Mouse (Mus musculus) limb, embryonic 12.5 days (tissue): ENCODE data around the gene Tmem208. TPM values are rescaled to one million over a fixed set of nuclear protein-coding genes. Genes with fewer than 3 reads are reported as not detected.

Experiments
- ATAC-seq: fragments of 200-750 bp; cut with Nextera tagmentation; 2 replicates; pipeline ENCODE4 v1.8.0; 2017; ENCODE audit warnings: low read depth, moderate TSS enrichment; ENCODE audit not compliant: insufficient number of reproducible peaks, insufficient read depth, low FRiP score, low TSS enrichment
- H3K27ac ChIP-seq: fragments of 300-500 bp; sonication (generic); 2 replicates; pipeline ENCODE4 v1.5.1; 2016; ENCODE audit warnings: mild to moderate bottlenecking, moderate library complexity
- H3K27me3 ChIP-seq: fragments of 300-500 bp; sonication (generic); 2 replicates; pipeline ENCODE4 v1.6.1; 2016; ENCODE audit warnings: mild to moderate bottlenecking, moderate library complexity
- H3K36me3 ChIP-seq: fragments of 300-500 bp; sonication (generic); 2 replicates; pipeline ENCODE4 v1.6.1; 2016; ENCODE audit warnings: mild to moderate bottlenecking, moderate library complexity
- H3K4me1 ChIP-seq: fragments of 300-500 bp; sonication (generic); replicated peaks from 2 replicates; pipeline ENCODE4 v1.6.1; 2016
- H3K4me2 ChIP-seq: fragments of 300-500 bp; sonication (generic); 2 replicates; pipeline ENCODE4 v1.6.1; 2016; ENCODE audit warnings: mild to moderate bottlenecking, moderate library complexity
- H3K4me3 ChIP-seq: fragments of 300-500 bp; sonication (generic); replicated peaks from 2 replicates; pipeline ENCODE4 v1.5.1; 2016; ENCODE audit warnings: mild to moderate bottlenecking
- H3K9ac ChIP-seq: fragments of 300-500 bp; sonication (generic); replicated peaks from 2 replicates; pipeline ENCODE4 v1.6.1; 2016; ENCODE audit warnings: mild to moderate bottlenecking, moderate library complexity
- H3K9me3 ChIP-seq: fragments of 300-500 bp; sonication (generic); 2 replicates; pipeline ENCODE4 v1.6.1; 2016; ENCODE audit warnings: mild to moderate bottlenecking, moderate library complexity
- WGBS: fragments of 180-500 bp; shearing (Covaris S2); methylation state at CpG from one replicate; pipeline ENCODE4 v1.1.7; 2016; 5-methylcytosine and 5-hydroxymethylcytosine counted together
- polyA plus RNA-seq: library from polyadenylated mRNA; unstranded; fragments of >200 nt; fragmentation: Nextera tagmentation; extraction: Ambion mirVana; gene quantifications from 2 replicates; pipeline ENCODE4 v1.2.1, GENCODE M21; 2016

Gene Tmem208
- polyA plus RNA-seq, 1 experiment from 2014 or later: 95.6 TPM

DNA sequence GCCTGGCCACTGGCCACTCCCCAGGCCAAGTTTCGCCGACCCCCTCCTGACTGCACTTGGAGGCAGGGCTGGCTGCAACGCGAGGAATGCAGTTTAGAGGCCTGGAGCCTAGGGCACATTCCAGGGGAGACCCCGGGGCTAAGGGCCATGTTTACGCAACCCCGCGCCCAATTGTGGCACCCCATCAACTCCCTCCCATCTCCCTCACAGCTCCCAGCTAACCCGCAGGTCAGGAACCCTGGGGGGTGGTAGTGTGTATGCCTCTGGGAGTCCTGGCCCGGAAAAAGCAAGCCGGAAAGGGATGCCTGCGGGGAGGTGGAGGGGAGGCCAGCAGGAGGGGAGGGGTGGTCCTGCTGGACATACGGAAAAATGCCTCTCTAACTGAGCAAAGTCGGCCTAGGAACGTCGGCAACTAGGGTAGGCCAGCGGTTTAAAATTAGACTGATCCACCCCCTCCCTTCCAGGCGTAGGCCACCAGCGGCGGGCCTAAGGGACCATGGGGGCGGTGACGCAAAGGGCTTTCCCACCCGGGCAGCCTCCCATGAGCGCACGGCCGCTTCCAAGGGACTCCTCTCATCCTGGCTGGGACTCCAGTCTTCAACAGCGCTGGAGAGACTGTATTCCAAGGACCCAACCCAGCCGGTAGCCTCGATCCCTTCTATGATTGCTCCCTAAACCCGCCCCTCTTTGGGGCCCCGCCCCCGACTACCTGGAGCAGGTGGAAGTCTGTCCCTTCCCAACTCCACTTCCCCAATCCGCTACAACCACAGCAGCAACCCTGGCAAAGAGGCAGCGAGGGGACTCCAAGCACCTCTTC, 20.7 kb downstream of the Tmem208 start:
- Histone ChIP-seq H3K9me3 (no peaks in the 10 kb centered on the region), H3K9ac (peak overlapping the region; percentile 70), H3K4me2 (peak overlapping the region; percentile 94), H3K4me3 (peak overlapping the region; percentile 75), H3K27ac (peak overlapping the region; percentile 90), H3K36me3 (no peaks in the 10 kb centered on the region), H3K27me3 (no peaks in the 10 kb centered on the region; the same call in 1 of the 2 replicates), H3K4me1 (peaks cover 32% of the 10 kb centered on the region)
- WGBS: under 1% methylated on average over 34 of the region's 34 CpGs
- 0 out of 2 replicates have a peak, but pooled peaks have one; percentile 8 for ATAC-seq

DNA sequence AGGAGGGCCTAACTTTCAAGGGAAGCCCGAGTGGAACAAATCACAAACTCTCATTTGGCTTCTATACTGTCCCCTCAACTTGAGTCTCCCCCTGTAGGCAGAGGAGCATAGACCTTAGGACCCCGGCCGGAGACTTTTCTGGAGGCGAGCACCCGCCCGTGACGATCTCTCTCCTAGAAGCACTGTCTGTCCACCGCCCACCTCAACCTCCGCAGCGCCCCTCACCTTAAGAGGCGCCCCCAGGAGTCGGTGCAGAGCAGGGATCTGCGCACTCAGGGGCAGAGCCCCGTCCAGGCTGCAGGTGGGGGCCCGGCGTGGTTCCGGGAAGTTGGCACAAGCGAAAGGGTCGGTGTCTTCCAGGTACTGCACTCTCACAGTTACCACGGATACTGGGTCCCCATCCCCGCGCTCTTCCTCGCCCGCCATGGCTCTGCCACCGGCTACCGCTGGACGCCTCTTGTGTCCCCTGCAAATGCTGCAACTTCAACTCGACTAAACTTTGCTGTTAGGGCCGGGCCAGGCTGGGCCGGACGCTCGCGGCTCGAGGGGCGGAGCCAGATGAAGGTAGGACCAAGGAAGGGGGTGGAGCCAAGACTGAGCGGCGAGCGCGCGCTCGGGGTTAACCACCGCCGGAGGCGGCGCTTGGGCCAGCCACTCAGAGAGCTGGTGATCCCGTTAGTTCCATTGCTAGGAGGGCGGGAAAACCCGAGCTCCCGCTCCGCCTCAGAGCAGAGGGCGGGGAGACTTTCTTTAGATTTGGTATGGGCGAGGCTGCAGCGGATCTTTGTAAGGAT, 21.5 kb downstream of the Tmem208 start, which contains the start of gene Fhod1:
Fhod1 (minus strand) TSS at position 526 of the 794 bp plus-strand sequence.
- under 1% methylated on average over 53 of the region's 53 CpGs for WGBS
- peak; percentile 87 for ATAC-seq
- Histone ChIP-seq H3K4me2 (peak within 1 kb of the TSS; percentile 94), H3K9me3 (no peaks in the 10 kb centered on the region), H3K4me1 (peaks cover 32% of the 10 kb centered on the region), H3K36me3 (no peaks in the 10 kb centered on the region), H3K27ac (peak within 1 kb of the TSS; percentile 90), H3K4me3 (peak within 1 kb of the TSS; percentile 75), H3K9ac (peak within 1 kb of the TSS; percentile 83), H3K27me3 (no peaks in the 10 kb centered on the region; the same call in 1 of the 2 replicates)

DNA sequence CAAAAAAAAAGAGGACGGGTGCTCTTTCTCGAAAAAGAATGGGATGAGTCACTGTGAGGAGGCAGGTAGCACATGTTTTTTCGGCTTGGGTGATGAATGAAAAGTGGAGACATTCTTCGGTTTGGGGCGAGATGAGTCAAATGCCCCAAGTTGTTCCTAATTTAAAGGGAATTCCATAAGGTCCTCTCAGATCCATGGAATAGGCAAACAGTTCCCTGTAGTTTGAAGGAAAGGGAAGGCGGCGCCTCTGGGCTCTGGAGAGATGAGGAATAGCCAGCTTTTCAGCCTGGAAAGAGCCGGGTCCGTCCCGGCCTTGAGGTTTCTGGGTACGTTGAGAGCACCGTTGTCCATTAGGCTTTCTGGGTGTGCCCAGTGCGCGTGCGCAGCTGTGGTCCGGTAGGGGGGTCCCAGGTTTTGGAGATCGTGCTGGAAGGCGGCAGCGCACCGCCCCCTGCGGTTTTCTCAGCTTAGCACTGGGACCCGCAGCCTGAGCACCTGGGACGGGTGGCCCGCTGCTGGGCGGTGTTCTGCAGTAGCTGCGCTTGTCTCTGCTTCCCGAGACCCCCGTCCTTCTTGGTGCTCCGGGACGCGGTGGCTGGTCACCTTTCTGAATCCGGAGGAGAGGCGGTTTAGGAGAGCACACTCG, 22.4 kb downstream of the Tmem208 start, which contains the start of gene Slc9a5:
Slc9a5 (plus strand) TSS at position 394 of the 646 bp plus-strand sequence.
- peaks cover 34% of the 10 kb centered on the region for H3K4me1 ChIP-seq

DNA sequence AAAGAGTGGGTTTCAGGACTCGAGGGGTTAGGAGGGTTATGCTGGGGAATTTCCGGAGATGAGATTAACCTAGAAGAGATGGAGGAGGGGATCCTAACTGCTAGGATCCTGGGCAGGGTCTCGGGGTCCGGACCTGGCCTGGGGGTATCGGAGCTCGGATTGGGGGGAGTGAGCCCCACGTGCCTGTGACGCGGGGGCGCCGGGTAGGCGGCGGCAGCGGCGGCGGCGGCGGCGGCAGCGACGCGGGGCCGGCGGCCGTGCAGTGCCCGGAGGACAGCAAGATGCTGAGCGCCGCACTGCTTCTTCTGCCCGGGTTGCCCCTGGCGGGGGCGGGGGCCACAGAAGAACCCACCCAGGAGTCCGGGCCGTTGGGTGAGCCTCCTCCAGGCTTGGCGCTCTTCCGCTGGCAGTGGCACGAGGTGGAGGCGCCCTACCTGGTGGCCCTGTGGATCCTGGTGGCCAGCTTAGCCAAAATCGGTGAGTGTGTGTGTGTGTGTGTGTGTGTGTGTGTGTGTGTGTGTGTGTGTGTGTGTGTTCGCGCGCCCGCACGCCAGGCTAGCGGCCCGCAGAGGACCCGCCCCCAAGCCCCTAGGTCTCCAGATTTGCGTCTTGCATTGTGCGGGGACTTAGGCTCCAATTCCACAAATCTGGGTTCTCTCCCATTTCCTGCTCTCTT, 23.1 kb downstream of the Tmem208 start:
- Histone ChIP-seq H3K36me3 (0 out of 2 replicates have a peak, but pooled peaks cover 7% of the 10 kb centered on the region), H3K4me3 (peak overlapping the region; percentile 75), H3K4me2 (peak overlapping the region; percentile 94), H3K27ac (peak overlapping the region; percentile 90), H3K4me1 (peaks cover 40% of the 10 kb centered on the region), H3K9ac (peak overlapping the region; percentile 83), H3K9me3 (no peaks in the 10 kb centered on the region), H3K27me3 (no peaks in the 10 kb centered on the region; the same call in 1 of the 2 replicates)
- WGBS: under 1% methylated on average over 30 of the region's 48 CpGs
- ATAC-seq: 0 out of 2 replicates have a peak, but pooled peaks have one; percentile 4

More for the DNA sequence above, 22.4 kb downstream of the Tmem208 start, which contains the start of gene Slc9a5:
- peak within 1 kb of the TSS; percentile 90 for H3K27ac ChIP-seq
- 0 out of 2 replicates have a peak, but pooled peaks cover 2% of the 10 kb centered on the region for H3K36me3 ChIP-seq
- peak; percentile 5; the same call in 1 of the 2 replicates for ATAC-seq
- peak within 1 kb of the TSS; percentile 83 for H3K9ac ChIP-seq
- under 1% methylated on average over 34 of the region's 34 CpGs for WGBS
- H3K4me2 ChIP-seq: peak within 1 kb of the TSS; percentile 94
- no peaks in the 10 kb centered on the region; the same call in 1 of the 2 replicates for H3K27me3 ChIP-seq
- peak within 1 kb of the TSS; percentile 75 for H3K4me3 ChIP-seq
- no peaks in the 10 kb centered on the region for H3K9me3 ChIP-seq

DNA sequence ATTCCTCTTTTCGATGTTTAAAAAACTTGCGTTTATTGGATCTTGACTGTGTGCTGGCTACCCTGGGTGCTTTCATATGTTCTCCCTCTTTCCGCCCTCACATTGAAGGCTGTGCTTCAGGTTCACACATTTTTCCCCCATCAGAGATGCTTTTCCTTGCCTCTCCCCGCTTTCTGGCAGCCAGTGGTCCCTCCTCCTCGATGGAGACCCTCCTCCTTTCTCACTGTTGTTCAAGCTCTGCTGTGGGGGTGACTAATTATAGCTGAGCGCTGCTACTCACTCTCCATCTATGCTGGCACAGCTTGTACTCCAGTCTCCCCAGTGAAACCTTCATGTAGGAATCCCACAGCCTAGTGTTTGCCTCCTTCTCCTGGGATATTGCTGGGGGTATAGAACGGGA, 24.0 kb downstream of the Tmem208 start:
- H3K9me3 ChIP-seq: no peaks in the 10 kb centered on the region
- peak overlapping the region; percentile 94 for H3K4me2 ChIP-seq
- H3K9ac ChIP-seq: no peak overlapping the region; the same call in 1 of the 2 replicates
- no peak overlapping the region for H3K27ac ChIP-seq
- H3K27me3 ChIP-seq: no peaks in the 10 kb centered on the region; the same call in 1 of the 2 replicates
- H3K4me3 ChIP-seq: peak overlapping the region; percentile 75
- ATAC-seq: no peak
- 35% methylated on average over 7 of the region's 7 CpGs for WGBS
- H3K36me3 ChIP-seq: 0 out of 2 replicates have a peak, but pooled peaks cover 11% of the 10 kb centered on the region
- H3K4me1 ChIP-seq: peaks cover 45% of the 10 kb centered on the region

DNA sequence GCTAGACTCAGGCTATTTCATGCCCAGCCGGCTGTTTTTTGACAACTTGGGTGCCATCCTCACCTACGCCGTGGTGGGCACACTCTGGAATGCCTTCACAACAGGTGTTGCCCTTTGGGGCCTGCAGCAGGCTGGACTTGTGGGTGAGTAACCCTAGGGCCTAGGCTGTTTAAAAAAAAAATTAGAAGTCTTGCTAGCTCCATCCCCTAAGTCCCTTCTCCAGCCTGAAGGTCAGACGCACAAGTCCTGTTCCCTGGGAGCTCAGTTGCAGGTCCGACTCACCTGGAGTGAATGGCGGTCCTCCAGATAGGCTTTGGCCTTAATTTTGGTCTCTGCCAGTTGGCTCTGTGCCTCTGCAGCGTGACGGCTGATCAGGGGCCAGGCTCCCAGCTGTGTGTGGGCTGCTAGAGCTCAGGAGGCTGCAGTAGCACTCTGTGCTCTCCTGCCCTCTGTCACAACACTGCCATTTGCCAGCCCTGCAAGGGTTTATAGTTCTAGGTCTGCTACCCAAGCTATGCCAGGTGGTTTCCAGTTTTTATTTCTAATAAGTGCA, 27.5 kb downstream of the Tmem208 start:
- H3K9ac ChIP-seq: no peak overlapping the region
- H3K36me3 ChIP-seq: peaks cover 45% of the 10 kb centered on the region
- no peak overlapping the region for H3K27ac ChIP-seq
- no peaks in the 10 kb centered on the region; the same call in 1 of the 2 replicates for H3K27me3 ChIP-seq
- H3K4me2 ChIP-seq: no peak overlapping the region
- 83% methylated on average over 8 of the region's 8 CpGs for WGBS
- H3K4me3 ChIP-seq: no peak overlapping the region
- peaks cover 29% of the 10 kb centered on the region for H3K4me1 ChIP-seq
- ATAC-seq: no peak
- H3K9me3 ChIP-seq: no peaks in the 10 kb centered on the region

DNA sequence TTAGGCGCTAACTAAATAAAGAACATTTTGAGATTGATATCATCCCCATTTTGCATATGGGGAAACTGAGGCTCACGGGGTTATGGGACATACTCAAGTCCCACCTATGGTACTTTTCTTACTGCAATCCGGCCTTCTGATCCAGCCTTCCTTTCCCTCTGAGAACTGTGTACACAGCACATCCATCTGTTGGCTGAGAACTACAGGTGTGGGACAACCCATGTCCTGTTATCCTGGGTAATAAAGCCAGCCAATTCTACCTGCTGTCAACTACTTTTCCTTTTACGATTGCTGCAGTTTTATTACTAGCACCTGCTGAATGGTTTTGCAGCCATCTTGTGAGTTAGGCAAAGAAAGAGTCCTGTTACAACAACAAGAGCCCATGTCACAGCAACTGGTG, 28.4 kb downstream of the Tmem208 start:
- Histone ChIP-seq H3K4me3 (no peak overlapping the region), H3K27me3 (no peaks in the 10 kb centered on the region; the same call in 1 of the 2 replicates), H3K4me2 (no peak overlapping the region), H3K27ac (no peak overlapping the region), H3K9me3 (no peaks in the 10 kb centered on the region), H3K4me1 (peaks cover 29% of the 10 kb centered on the region), H3K36me3 (peaks cover 50% of the 10 kb centered on the region), H3K9ac (no peak overlapping the region)
- no peak for ATAC-seq
- WGBS: 67% methylated on average over 4 of the region's 4 CpGs

DNA sequence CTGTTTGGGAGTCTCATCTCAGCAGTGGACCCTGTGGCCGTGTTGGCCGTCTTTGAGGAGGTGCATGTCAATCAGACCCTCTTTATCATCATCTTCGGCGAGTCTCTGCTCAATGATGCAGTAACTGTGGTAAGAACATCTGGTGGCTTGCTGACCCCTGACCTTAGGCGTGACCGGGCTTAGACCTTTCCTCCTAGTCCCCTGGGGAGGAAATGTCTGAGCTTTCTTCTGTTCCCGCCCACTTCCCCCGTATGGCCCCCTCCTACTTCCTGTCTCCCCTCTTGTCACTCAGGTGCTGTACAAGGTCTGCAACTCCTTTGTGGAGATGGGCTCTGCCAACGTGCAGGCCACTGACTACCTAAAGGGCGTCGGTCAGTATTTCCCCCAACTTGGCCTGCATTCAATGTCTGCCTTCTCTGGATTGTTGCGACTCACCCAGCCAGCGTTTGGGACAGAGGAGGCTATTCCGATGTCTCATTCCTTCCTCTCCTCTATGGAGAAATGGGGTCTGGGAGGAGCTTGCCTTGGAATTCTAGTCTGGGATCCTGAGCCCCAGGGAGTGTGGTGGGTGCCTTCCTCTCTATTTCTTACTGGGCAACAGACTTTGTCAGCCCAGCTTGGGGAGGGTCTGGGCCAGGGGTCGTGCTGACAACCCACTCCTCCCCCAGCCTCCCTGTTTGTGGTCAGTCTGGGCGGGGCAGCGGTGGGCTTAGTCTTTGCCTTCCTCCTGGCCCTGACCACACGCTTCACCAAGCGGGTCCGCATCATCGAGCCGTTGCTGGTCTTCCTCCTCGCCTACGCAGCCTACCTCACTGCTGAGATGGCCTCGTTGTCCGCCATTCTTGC, 29.2 kb downstream of the Tmem208 start:
- 63% methylated on average over 26 of the region's 26 CpGs for WGBS
- H3K36me3 ChIP-seq: peaks cover 50% of the 10 kb centered on the region
- H3K4me2 ChIP-seq: no peak overlapping the region
- no peak for ATAC-seq
- peaks cover 21% of the 10 kb centered on the region for H3K4me1 ChIP-seq
- H3K4me3 ChIP-seq: no peak overlapping the region
- H3K27ac ChIP-seq: no peak overlapping the region
- H3K9me3 ChIP-seq: no peaks in the 10 kb centered on the region
- H3K9ac ChIP-seq: no peak overlapping the region
- H3K27me3 ChIP-seq: no peaks in the 10 kb centered on the region; the same call in 1 of the 2 replicates

DNA sequence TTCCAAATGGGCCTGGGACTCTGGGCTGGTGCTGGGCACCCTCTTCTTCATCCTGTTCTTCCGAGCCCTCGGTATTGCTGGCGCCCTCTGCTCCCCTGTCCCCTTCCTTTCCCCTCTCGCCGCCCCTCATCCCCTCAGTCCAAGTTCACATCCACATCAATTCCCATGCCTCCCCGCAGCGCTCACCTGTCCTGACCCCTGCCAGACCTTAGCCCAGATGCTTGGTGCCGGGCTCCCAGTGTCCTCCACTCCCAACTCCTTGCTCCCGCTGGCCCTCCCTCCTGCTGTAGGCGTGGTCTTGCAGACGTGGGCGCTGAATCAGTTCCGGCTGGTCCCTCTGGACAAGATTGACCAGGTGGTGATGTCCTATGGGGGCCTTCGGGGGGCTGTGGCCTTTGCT, 30.5 kb downstream of the Tmem208 start:
- Histone ChIP-seq H3K9me3 (no peaks in the 10 kb centered on the region), H3K4me1 (peaks cover 18% of the 10 kb centered on the region), H3K27me3 (no peaks in the 10 kb centered on the region), H3K4me3 (no peak overlapping the region), H3K4me2 (no peak overlapping the region), H3K9ac (no peak overlapping the region), H3K36me3 (peaks cover 50% of the 10 kb centered on the region), H3K27ac (no peak overlapping the region)
- 87% methylated on average over 14 of the region's 14 CpGs for WGBS
- no peak for ATAC-seq
